Mouse (Mus musculus): ENCODE measurements at regions not wholly inside any gene's neighbourhood (a gene's known extent, or its start where the extent isn't known, plus 50 kb on each side); places are given as distances from the start of the nearest gene placed in this dataset.

DNA sequence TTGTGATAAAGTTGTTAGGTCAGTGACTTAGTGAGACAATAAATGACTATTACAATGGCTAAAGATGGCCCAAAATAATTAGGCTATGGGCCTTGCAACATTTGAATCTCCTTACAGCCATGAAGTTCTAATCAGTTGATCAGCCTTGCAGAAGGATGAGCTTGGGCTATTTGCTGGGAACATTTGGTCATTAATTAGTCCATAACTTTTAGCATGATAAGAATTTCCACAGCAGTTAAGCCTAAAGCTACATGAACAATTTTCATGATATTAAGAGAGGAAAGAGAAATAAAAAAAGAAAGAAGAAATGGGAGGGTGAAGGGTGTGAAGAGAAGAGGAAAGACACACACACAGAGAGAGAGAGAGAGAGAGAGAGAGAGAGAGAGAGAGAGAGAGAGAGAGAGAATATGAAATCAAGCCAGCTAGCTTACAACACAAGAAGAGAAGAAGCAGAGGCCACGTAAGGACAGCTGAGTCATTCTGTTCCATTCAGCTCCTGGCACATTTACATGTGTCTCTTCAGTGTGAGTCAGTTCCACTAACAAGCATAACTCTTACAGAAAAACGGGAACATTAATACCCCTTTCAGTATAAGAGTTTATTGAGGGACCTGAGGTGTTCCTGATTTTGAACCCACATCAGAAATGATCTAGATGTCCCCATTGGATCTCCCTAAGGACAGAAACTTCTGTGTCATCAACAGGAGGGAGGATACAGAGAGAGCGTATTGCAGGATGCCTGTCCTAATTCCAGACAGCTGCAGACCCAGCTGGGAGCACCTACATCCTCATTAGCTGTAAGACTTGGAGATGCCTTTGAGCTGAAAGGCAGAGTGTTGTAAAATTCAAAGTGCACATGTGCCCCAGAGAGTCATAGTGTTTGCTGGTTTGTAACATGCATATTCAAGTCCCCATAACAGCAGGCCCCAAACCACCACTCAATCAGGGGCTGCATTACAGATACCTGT is 487.6 kb upstream of the Vstm2a start:
- H3K4me1 ChIP-seq (replicated peaks; ENCODE audit: control insufficient read depth, insufficient read depth, low read length) = no peaks in the 10 kb centered on the region
- no peaks in the 10 kb centered on the region for H3K9me3 ChIP-seq (ENCODE audit: control insufficient read depth, low read length)
- H3K27ac ChIP-seq (ENCODE audit: low read length) = no peak overlapping the region
- H3K36me3 ChIP-seq (ENCODE audit: control insufficient read depth, insufficient read depth) = no peaks in the 10 kb centered on the region
- 69% methylated on average over 3 of the region's 3 CpGs for whole genome bisulfite sequencing
- H3K4me3 ChIP-seq (replicated peaks; ENCODE audit: low read length) = no peak overlapping the region
- H3K9ac ChIP-seq (replicated peaks; ENCODE audit: low read depth, low read length) = no peak overlapping the region
- H3K27me3 ChIP-seq (replicated peaks; ENCODE audit: control insufficient read depth, insufficient read depth, low read length) = no peaks in the 10 kb centered on the region
- ATAC-seq = no peak
- no peak overlapping the region for H3K4me2 ChIP-seq (ENCODE audit: low read length)

All from forebrain, embryonic 16.5 days (tissue).